ENCODE assay signal across 23 mouse cellular contexts in the genomic region with DNA sequence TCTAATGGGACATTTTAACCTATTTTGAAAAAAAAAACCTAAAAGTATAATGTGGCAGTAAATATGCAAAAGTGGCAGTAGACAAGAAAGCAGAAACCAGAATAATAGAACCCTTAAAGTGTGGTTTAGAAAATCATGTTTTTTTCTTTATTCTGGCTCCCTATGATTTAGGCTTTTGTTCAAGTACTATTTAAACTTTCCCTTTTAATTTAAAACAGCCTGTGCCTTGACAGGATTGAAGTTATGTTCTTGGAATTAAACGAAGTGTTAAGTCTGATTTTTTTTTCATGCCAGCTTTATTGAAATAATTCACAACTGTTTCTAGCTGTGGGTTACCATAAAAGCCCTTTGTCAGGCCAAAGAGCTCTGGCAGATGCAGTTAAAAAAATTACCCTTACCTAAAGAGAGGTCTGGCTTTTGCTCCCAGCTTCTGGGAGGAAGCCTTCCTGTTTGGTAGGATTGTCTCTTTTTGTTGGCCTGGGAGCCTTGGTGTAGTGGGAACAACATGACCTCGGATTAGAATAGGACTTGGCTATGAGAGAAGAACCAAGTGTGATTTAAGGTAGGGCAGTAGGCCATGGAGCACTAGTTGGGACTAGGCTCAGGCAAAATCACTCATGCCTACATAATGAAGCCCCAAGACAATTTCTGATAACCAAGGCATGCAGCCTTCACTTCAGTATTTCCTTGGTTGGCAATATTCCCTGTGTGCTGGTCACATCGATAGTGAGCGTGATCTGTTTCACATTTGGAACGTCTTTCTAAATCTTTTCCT. TPM values are rescaled to one million over a fixed set of nuclear protein-coding genes. Genes with fewer than 3 reads are reported as not detected.
DNase-seq lines count a peak whose midpoint lies in the region; ATAC-seq and TF ChIP-seq lines count a peak whose summit lies in the region.
"Had no signal": no experiment of that assay in that cellular context is flagged by ENCODE, and none has a peak within 500 bp of the region (broad histone marks: within the 10 kb centered on the region; RNA-seq: fewer than 3 reads in every experiment).

No protein-coding gene starts in this region.

- 63% methylated on average over 5 of the region's 5 CpGs for WGBS in limb, embryonic 12.5 days
- 59% methylated on average over 5 of the region's 5 CpGs for WGBS in lung, postnatal 0 days

- TF ChIP-seq CTCF in lung, postnatal 0 days (IDR thresholded peaks at IDR 0.05), result no peak

- H3K4me2 ChIP-seq in limb, embryonic 12.5 days, result no peak overlapping the region
- no peak overlapping the region for H3K4me2 ChIP-seq in lung, postnatal 0 days (replicated peaks; ENCODE audit: low read depth, low read length)
- H3K4me2 ChIP-seq: heart, embryonic 15.5 days; hindbrain, embryonic 15.5 days; liver, embryonic 12.5 days; neural tube, embryonic 13.5 days had no signal

- H3K4me3 ChIP-seq in limb, embryonic 12.5 days (replicated peaks), result no peak overlapping the region
- H3K4me3 ChIP-seq in lung, postnatal 0 days (ENCODE audit: low read depth, low read length), result no peak overlapping the region
- H3K4me3 ChIP-seq: heart, embryonic 15.5 days; hindbrain, embryonic 15.5 days; liver, embryonic 12.5 days; neural tube, embryonic 13.5 days had no signal

- no peak for ATAC-seq in limb, embryonic 12.5 days (ENCODE audit: insufficient number of reproducible peaks, insufficient read depth, low FRiP score, low TSS enrichment, low read depth)
- ATAC-seq in lung, postnatal 0 days, result no peak
- no peak for ATAC-seq in inflammation-experienced regulatory T-cells, adult 6 months
- ATAC-seq: liver, embryonic 12.5 days had no signal

- peak; percentile 5 for DNase-seq in gastrocnemius, adult 18-20 months (ENCODE audit: low spot score)
- DNase-seq in gastrocnemius, postnatal 36 days, result no peak
- peak; percentile 34 for DNase-seq in kidney, adult 9 months
- no peak for DNase-seq in kidney, postnatal 25 days
- peak; percentile 68 for DNase-seq in fat pad, adult 2 months (ENCODE audit: extremely low read depth, low read depth, low spot score)
- no peak for DNase-seq in lung, postnatal 0 days (ENCODE audit: low spot score)
- DNase-seq: adrenal gland, adult 2 months; B cell, adult 2 months; cerebellum, adult 2 months; thymus, adult 18-20 months had no signal

- H3K9me3 ChIP-seq in limb, embryonic 12.5 days, result no peaks in the 10 kb centered on the region
- H3K9me3 ChIP-seq in lung, postnatal 0 days (ENCODE audit: low read length), result no peaks in the 10 kb centered on the region
- H3K9me3 ChIP-seq: heart, embryonic 15.5 days; hindbrain, embryonic 15.5 days; liver, embryonic 12.5 days; neural tube, embryonic 13.5 days had no signal

- peak overlapping the region; percentile 41; the same call in 1 of the 2 replicates for H3K27ac ChIP-seq in limb, embryonic 12.5 days
- no peak overlapping the region for H3K27ac ChIP-seq in lung, postnatal 0 days (ENCODE audit: low read length)
- H3K27ac ChIP-seq: hindbrain, embryonic 15.5 days; liver, embryonic 12.5 days; neural tube, embryonic 13.5 days had no signal

- no peak for TF ChIP-seq EP300 in lung, postnatal 0 days (IDR thresholded peaks at IDR 0.05)

- H3K9ac ChIP-seq in limb, embryonic 12.5 days (replicated peaks), result no peak overlapping the region
- H3K9ac ChIP-seq in lung, postnatal 0 days (replicated peaks; ENCODE audit: low read depth), result no peak overlapping the region
- H3K9ac ChIP-seq: heart, embryonic 15.5 days; hindbrain, embryonic 15.5 days; liver, embryonic 12.5 days; neural tube, embryonic 13.5 days had no signal

- peaks cover 10% of the 10 kb centered on the region; the same call in 1 of the 2 replicates for H3K27me3 ChIP-seq in limb, embryonic 12.5 days
- H3K27me3 ChIP-seq in lung, postnatal 0 days (replicated peaks; ENCODE audit: insufficient read depth, low read length), result no peaks in the 10 kb centered on the region
- H3K27me3 ChIP-seq: heart, embryonic 15.5 days; hindbrain, embryonic 15.5 days; liver, embryonic 12.5 days; neural tube, embryonic 13.5 days had no signal

- intact Hi-C loops in gastrocnemius, postnatal 36 days (cut with DNase I), result no loop called here

- H3K4me1 ChIP-seq in limb, embryonic 12.5 days (replicated peaks), result 0 out of 2 replicates have a peak, but pooled peaks cover 2% of the 10 kb centered on the region
- H3K4me1 ChIP-seq in lung, postnatal 0 days (ENCODE audit: insufficient read depth, low read depth, low read length), result no peaks in the 10 kb centered on the region
- H3K4me1 ChIP-seq: heart, embryonic 15.5 days; hindbrain, embryonic 15.5 days; liver, embryonic 12.5 days; neural tube, embryonic 13.5 days had no signal

- peaks cover 4% of the 10 kb centered on the region; the same call in 1 of the 2 replicates for H3K36me3 ChIP-seq in limb, embryonic 12.5 days
- H3K36me3 ChIP-seq in lung, postnatal 0 days (ENCODE audit: insufficient read depth, low read length), result no peaks in the 10 kb centered on the region
- H3K36me3 ChIP-seq: heart, embryonic 15.5 days; hindbrain, embryonic 15.5 days; liver, embryonic 12.5 days had no signal

RNA-seq across cellular contexts. Expression of a gene that starts 27.4 kb away (rescaled TPM):
- total RNA-seq in gastrocnemius, adult 18-20 months (2021), result 1 to 10 TPM; 6.1 to 8.8 TPM
- total RNA-seq in gastrocnemius, postnatal 36 days (2021), result 1 to 10 TPM; 5.9 to 6.8 TPM
- 17.5 and 18.9 TPM in 2 replicates for polyA plus RNA-seq in limb, embryonic 12.5 days (2016; fragmentation: Nextera tagmentation; extraction: Ambion mirVana)
- polyA plus RNA-seq in lung, postnatal 0 days (2015; fragmentation: Nextera tagmentation; extraction: Ambion mirVana), result 39.9 and 42.5 TPM in 2 replicates
- 10 to 100 TPM; 13.2 to 15.7 (median 15.5) TPM for polyA plus RNA-seq in inflammation-experienced regulatory T-cells, adult 6 months (2017; shearing (Covaris generic))

RNA-seq across cellular contexts. Expression of a gene that starts 27.6 kb away (rescaled TPM):
- total RNA-seq in gastrocnemius, adult 18-20 months (2021), result under 1 TPM; 0.55 to 0.62 TPM
- total RNA-seq in gastrocnemius, postnatal 36 days (2021), result under 1 TPM; 0.43 to 0.62 TPM
- 10.1 and 10.5 TPM in 2 replicates for polyA plus RNA-seq in limb, embryonic 12.5 days (2016; fragmentation: Nextera tagmentation; extraction: Ambion mirVana)
- polyA plus RNA-seq in lung, postnatal 0 days (2015; fragmentation: Nextera tagmentation; extraction: Ambion mirVana), result 3.4 and 3.7 TPM in 2 replicates
- 1 to 10 TPM; 2.2 to 4.4 (median 2.6) TPM for polyA plus RNA-seq in inflammation-experienced regulatory T-cells, adult 6 months (2017; shearing (Covaris generic))

RNA-seq across cellular contexts. Expression of a gene that starts 51.8 kb away (rescaled TPM):
- total RNA-seq in gastrocnemius, adult 18-20 months (2021), result not detected
- total RNA-seq in gastrocnemius, postnatal 36 days (2021), result not detected
- not detected in 2 replicates for polyA plus RNA-seq in limb, embryonic 12.5 days (2016; fragmentation: Nextera tagmentation; extraction: Ambion mirVana)
- polyA plus RNA-seq in lung, postnatal 0 days (2015; fragmentation: Nextera tagmentation; extraction: Ambion mirVana), result not detected in 2 replicates
- polyA plus RNA-seq in inflammation-experienced regulatory T-cells, adult 6 months (2017; shearing (Covaris generic)), result not detected
- total RNA-seq: adrenal gland, adult 2 months; common myeloid progenitor, adult 5-6 weeks; layer of hippocampus, postnatal 14 days; left cerebral cortex, postnatal 25 days; megakaryocyte-erythroid progenitor cell, adult 5-6 weeks; monocyte, adult 5-6 weeks had no signal
- polyA plus RNA-seq: adrenal gland, adult 2 months; cerebellum, adult 2 months; embryonic facial prominence, embryonic 14.5 days; frontal cortex, adult 2 months; heart, embryonic 15.5 days; hindbrain, embryonic 15.5 days; liver, embryonic 12.5 days; neural tube, embryonic 13.5 days had no signal

Comparison
In these comparisons a context has a peak if more than half of its experiments do, and no peak if none do; other contexts are left out.
1. DNase-seq: peak in gastrocnemius, adult 18-20 months (single experiment), kidney, adult 9 months (single experiment) and fat pad, adult 2 months (single experiment); none in gastrocnemius, postnatal 36 days (0 of 2), kidney, postnatal 25 days (0 of 2) and lung, postnatal 0 days (single experiment).